Mouse (Mus musculus) cortical plate, adult 2 months (tissue): ENCODE measurements around the gene Il11ra1.

ENCODE experiments used
- CTCF ChIP-seq: fragments of 200-500 bp; IDR thresholded peaks from 2 replicates; pipeline ENCODE4 v1.5.1; 2011; ENCODE audit warnings: mild to moderate bottlenecking, control low read depth, low read length; ENCODE audit not compliant: insufficient read depth; ENCODE audit errors: extremely low read depth
- POLR2A ChIP-seq: fragments of 200-500 bp; IDR thresholded peaks from 2 replicates; pipeline ENCODE4 v1.6.1; 2011; ENCODE audit warnings: mild to moderate bottlenecking, low read length, control low read depth; ENCODE audit not compliant: insufficient read depth; ENCODE audit errors: extremely low read depth

GRCm38 (mm10) chr4:41660851-41661430 lies 38.8 kb upstream of the Il11ra1 start:
- TF ChIP-seq CTCF = no peak
- TF ChIP-seq POLR2A = no peak
